Mouse (Mus musculus) adrenal gland, postnatal 4 days (tissue): ENCODE measurements at regions not wholly inside any gene's neighbourhood (a gene's known extent, or its start where the extent isn't known, plus 50 kb on each side); places are given as distances from the start of the nearest gene placed in this dataset.

Experiments used
- DNase-seq, 2 experiments: peaks; one replicate each; pipeline ENCODE4 v3.0.0; 2021 to 2022; ENCODE audit warnings: low spot score in 2 of 2, mixed read lengths in 2 of 2

DNA sequence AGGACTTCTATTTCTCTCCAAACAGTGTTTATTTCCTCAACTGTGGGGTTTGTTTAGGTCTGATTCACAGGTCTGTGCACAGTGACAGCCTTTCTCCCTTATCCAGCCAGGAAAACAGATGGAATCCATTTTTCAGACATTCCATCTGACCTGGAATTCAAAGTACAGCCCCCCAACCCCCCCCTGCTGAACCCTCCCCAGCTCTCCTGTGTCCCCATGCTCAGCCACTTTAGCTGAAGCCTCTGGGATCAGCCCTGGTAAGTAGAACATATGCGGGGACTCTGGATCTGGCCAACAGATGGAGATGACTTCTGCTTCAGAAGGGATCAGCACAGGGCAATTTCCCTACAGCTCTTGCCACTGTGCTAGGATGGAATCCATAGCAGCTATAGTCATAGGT is 674.2 kb downstream of the Fat4 start:
- no peak for DNase-seq

DNA sequence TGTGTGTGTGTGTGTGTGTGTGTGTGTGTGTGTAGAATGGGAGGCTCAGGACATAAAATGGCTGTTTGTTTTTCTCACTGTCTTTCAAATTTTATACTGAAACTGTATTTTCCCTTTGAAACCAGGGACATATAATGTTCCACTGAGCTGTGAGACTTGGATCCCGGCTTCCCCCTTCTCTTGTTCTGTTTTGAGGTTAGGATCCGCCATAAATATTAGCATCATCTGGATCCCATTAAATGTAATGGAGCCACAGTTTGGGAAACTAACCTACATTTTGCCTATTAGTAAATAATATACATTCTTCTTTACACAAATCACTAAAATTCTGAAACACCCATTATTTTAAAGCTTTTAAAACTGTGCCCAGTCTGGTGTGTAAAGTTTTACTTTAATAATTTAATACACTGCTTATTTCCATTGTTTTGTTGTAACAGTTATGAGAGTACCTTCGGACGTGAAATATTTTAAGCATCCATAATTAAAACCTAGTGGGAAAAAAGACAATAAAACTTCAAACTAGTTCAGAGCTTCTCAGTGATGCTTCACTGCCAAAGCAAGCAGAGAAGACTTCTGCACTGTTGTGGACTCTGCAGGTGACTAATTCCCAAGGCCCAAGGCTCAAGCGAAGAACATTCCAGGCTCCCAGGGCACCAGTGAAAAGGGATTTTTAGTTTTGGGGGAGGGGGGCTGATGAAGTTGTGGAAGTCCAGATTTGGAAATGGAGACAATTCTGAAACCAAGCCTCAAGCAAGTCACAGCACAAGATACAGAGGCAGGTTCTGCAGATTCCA is 684.9 kb downstream of the Fat4 start:
- no peak for DNase-seq

DNA sequence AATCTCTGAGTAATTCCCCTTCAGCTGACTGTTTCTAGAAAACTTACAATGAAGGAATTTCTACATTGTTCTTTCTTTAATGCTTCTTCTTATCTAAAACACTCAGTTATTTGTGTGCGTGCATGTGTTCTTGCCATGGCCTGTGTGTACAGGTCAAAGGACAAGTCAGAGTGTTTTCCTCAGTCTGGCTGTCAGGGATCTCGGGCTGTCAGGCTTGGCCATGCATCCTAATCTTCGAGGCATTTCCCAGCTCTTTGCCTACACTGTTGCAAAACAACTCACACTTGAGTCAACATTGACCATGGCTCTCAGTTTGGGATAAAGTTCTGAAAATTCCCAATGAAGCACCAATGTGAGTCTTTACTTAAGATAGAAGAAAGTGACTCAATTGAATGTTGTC is 688.5 kb downstream of the Fat4 start:
- no peak for DNase-seq

DNA sequence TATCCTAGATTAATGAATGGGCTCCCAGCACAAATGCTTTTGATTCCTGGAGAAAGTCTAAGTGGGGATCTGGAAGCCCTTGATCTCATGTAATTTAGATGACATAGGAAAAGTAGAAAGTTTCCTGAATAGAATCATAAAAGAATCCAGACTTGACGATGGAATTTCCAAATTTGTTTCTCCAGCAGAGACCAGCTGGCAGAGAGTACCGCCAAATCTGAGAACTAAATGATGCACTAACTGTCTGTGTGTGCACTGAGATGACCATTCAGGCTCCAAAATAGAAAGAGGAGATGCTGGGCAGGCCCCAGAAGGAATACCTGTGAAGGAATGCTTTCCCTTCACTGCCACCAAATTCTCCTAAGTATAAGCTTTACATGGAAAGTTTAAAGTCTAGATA is 704.6 kb downstream of the Fat4 start:
- DNase-seq: no peak

DNA sequence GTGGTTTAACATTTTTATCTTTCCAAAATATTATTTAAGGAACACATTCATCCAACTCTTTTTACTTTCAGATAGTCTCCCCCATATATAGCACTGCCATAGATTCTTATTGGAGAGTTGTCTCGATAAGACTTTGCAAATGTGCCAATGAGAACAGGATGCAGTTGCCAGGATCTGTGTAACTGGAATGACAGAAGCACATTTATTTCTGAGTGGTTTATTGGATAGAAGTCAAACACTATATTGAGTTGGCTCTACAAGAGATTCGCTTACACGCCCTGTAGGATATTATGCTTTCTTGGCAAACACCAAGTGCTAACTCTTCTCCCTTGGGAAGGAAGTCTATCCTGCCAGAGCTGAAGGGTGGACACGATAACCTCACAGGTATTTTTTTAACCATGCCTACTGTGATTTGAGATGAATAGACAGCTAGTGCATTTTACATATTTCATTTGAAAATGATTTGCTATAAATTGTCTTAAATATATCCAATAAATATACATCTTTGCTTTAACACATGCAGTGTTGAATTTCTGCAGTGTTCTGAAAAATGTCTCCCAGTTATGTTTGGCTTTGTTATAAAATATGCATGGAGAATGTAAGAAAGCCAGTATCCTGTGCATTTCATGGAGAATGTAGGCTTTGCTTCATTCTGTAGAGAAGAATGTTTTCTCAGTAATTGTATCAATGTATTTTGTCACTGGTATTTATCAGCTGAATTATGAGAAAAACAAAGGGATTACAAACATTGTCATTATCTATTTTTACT is 705.8 kb downstream of the Fat4 start:
- no peak for DNase-seq

DNA sequence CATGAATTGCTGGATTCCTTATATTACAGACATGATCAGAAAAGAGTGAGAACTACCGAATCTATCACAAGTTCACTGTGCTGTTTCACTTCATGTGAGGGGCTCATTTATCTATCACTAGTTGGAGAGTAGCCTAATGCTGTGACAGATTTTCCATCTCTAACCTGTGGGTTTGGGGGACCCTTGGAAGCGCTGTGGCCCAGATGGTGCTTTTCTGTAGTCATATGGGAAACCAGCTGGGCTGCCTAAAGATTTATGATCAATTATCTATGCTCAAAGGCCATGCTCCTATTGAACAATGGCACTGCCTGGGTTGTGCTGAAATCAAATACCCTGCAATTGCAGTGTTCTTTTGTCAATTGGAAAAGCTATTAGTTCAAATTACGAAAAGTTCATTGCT is 723.2 kb downstream of the Fat4 start:
- no peak for DNase-seq

DNA sequence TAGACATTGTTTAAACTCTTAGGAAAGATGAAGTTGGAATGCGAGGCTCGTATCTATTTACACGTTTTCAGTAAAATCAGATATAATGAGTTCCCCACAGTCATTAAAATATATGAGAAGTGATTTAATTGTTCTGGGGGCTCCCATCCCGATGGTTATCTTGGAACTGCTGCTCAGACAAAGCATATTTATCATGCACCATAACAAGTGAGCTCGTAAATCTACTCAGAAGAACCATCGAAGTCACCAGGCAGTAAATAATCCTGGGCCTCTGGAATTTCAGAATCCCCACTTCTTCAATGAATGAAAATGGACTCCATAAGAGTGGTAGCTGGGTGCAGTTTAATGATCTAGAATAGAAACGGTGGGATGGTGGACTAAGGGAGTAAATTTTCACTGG is 725.7 kb downstream of the Fat4 start:
- DNase-seq: no peak

DNA sequence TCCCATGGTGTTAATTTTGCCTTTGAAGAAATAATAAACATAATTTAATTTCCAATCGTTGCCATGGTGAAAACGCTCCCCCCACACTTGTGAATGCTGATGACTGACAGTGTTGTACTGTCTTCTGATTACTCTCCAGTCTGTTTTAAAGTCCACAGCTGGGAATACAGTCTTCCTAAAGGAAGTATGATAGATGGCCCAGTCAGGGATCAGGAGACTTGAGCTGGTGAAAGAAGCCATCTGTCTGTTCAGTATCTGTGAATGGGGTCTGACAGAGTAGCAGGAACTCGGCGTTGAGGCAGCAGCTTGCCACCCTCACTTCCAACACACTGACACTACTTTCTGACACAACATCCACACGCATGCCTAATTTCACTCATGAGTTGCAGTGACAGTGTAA is 751.2 kb downstream of the Fat4 start:
- no peak for DNase-seq

DNA sequence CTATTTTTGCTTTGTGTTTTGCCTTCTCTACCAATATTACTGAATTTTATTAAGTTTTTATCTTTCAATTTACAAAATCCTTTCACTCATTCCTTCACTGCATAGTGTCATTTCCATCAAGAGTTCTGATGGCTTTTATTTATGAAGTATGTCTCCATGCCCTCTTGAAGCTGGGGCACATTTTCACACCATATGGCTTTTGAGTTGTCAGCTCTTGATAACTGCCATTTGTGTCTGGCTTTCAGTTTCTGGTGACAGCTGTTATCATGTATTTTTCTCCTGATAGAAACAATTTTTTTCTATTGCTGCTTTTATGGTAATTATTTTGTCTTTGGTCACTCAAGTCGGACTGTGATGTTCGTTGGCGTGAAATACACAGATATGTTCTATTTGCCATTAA is 756.5 kb downstream of the Fat4 start:
- DNase-seq: no peak

DNA sequence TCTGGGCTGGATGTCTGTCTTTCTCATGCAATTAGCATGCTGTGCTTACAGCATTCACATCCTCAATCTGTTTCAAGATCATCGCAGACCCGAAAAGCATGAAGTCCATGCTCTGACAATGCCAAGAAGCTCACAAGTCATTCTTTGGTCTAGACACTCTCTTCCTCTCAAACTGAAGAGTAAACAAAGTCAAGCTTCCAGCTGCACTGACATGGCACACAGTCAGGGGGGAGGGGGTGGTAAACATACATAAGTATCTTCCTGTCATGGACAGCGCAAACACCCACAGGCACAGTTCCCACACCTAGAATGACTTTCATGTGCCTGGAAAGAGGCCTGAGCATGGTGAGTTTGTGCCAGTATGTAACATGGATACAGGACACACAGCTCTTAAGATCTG is 780.1 kb downstream of the Fat4 start:
- no peak for DNase-seq

DNA sequence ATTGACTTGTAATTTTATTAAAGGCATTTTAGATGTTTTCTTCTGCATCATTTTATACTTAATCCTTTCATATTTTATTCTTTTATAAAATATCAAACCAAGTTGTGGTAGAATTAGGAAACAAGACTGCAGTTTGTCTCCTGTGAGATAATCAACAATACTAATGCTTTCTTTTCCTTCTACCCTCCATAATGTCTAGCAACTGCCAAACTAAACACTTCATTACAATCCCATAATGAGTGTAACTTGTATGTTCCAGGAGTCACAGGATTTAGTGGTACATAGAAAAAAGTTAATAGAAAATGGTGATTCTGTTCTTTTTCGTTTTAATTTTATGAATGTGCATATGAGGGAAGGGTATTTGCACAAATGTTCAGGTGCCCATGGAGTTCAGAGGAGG is 782.4 kb downstream of the Fat4 start:
- DNase-seq: no peak

DNA sequence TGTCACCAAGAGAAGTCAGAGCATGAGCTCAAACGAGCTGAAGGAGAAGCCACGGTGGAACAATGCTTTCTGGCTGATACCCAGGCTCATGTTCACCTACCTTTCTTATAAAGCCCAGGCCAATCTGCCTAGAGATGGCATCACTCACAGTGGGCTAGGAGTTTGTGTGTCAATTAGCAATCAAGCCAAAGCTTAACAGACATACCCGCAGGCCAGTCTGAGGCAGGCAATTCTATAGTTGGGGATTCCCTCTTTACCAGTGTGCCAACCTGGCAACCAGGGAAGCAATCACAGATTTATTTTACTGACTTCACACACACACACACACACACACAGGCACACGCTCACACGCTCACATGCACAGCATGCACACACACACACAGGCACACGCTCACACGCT is 787.3 kb downstream of the Fat4 start:
- DNase-seq: no peak

DNA sequence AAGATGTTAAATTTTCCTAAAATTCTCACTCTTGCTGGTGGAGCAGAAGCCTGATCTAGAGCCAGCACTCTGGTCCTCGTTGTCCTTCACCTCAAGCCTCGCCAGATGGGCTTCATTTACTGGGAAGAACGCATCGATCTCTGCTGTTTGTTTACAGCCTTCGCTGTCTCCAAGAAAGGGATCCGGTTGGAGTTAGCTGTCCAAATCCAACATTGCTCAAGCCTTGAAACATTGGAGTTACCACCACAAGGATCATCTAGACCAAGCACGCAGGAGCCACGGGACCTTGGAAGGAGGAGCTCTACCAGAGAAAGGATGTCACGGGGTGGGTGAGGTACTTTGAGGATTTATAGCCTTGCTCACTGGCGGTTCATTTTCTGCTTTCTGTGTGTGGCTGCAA is 788.2 kb downstream of the Fat4 start:
- DNase-seq: no peak

DNA sequence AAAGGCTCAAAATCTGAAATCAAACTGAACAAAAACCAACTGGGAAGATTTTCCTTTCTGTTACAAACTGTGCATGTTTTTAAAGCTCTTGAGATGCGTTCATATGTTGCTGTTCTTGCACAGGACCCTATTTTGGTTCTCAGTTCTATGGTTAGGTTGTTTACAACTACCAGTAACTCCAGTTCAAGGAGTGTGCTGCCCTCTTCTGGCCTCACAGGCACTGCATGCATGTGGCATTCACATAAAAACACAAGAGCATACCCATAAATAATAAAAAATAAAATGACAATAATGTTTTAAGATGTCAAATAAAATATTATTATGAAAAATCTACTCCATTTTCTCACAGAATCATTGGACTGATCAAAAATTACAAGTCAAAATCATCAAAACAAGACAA is 818.9 kb downstream of the Fat4 start:
- no peak for DNase-seq

DNA sequence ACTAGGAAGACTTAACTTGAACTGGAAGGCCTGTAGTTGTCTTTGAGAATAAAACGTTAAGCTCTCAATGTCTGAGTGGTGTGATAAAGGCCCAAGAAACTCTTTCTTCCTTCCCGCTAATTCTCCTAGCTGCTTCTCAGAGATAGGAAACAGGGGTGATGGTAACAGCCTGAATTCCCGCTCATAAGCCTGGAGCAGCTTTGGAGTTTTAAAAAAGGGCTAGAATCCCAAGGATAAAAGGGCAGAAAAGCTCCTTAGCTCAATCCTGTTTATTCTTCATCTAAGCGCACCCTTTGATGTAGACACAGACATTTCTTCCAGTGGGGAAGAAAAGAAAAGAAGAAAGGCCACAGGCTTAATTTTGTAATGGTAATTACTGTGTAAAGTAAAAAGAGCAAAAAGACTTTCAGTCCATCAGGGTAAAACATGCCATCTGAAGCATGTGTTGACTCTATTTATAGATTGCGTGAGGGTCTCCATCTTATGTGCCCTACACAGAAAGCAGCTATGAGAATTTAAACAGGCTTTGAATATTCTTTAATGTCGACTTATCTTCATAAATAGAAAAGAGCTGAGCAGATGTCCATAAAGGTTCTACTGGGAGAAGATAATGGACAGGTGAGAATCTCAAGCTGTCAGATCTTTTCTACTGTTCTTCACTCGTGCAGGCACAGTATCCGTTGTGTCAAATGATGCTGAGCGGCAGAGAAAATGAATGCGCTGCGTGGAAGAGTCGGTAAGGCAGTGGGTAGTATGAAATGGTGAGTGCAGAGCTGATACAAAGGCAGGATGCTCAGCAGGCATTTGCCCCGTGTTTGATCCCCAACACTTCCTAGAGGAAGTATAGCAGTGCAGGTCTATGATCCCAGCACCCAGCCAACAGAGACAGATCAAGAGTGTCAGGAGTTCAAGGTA is 818.0 kb upstream of the Intu start:
- DNase-seq: no peak

DNA sequence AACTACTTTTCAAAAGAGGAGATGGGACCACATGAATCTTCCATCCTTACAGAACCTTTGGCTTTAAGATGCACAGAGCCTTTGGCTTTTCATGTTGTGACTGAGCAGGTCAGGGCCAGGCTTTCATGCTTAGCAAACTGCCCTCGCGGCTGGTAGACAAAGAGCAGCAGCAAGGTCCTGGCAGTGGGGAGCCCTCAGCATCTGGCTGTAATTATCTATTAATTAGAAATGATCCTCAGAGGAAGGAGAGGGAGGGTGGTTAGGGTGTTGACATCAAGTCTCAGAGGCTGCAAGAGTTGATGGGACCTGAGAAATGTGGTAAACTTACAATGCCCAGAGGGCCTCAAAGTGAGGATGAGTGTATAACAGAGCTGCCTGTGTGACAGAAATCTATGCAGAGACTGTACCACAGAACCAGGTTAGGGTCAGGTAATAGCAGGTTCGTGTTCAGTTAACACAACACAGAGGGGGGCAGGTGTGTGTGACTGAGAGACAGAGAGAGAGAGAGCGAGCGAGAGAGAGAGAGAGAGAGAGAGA is 817.0 kb upstream of the Intu start:
- no peak for DNase-seq

DNA sequence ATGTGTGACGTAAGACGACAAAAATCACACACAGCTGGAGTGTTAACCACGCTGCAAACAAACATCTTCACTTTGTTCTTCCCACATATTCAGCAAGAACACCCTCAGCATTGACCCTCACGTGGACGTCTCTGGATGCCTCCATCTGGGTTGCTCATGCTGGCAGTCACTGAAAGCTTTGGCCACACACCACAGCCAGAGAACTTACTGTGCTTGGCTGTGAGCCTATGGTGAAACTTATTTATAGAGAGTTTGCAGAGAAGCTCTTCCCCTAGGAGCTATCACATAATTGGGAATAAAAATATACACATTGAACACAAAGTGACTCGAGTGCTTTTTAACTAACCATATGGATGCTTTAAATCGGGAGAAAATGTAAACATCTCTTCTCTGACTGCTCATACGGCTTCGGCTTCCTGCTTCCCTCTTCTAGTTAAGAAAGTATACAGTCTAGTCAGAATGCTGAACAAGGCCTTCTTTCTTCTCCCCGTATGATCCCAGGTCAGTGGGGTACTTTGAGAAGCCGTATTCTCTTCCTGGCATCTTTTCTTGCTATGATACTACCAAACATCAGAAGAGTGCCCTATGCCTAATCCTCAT is 812.0 kb upstream of the Intu start:
- DNase-seq: no peak

DNA sequence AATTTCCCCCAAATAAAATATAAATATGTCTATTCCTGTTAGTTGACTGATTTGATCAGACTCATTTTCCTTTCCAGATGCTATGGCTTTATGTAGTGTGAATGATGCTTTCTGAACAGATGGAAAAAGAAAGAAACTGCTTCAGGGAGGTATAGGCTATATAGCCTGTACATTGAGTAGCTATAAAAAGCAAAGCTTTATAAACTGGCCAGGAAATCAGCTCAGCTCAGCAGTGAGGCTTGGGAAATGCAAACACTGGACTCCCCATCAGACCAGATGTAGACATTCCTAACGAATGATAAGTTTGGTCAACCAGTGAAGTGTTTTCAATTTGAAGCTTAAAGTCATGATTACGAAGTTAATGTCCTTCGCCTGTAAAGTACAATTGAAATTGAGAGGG is 805.3 kb upstream of the Intu start:
- DNase-seq: no peak

DNA sequence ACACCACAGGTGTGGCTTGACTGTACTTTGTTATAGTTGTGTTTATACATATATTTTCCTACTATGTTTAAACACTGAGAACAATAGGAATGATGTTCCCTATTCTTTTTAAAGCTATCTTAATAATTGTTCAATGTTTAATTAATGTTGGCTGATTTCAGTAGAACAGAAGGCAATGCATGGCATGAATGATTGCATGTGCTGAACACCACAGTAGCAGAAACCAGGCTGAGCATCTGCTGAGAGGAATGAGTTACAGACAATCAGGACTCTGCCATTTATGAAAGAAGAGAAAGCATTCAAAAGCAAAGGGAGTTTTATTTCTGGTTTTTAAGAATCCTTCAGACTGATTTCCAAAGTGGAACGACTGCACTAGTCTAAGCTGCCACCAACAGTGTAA is 794.4 kb upstream of the Intu start:
- DNase-seq: no peak

DNA sequence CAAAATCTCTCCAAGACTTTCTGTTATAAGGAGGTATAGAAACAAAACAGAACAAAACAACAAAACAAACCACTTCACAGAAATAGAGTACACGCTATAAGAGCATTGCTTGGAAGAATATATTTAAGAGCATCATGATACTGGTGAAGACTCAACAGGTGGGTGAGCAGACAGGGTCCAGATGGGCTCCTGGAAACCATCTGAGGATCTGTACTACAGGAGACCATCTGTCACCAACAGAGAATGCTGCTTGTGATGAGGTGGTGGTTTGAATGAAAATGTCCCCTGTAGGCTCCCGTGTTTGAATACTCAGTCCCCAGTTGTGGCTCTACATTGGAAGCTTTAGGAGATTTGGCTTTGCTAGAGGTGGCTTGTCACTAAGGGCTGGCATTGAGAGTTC is 785.1 kb upstream of the Intu start:
- no peak for DNase-seq

DNA sequence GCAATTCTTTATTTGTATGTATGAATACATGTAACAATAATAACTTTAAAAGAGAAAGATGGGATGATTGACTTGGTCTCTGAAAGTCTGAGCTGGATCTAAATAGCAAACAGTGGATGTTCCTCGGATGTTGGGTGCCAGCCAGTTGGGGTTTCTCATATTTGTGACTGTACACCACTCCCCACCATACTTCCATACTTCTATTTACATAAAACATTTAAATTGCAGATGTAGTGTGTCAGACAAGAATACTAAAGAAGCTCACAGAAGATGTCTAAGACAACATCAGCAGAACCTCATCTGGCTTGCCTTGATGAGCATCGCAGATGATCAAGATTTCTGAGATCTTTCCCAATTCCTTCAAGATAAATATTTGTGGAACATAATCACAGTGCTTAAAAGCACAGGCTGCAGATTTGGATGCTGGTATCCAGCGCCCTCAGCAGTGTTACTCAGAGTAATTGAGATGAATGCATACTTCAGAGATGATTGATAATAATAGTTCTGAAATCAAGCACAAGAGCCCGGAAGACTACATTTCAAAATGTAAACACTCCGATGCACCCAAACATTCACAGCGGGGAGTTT is 762.0 kb upstream of the Intu start:
- DNase-seq: no peak
